Mouse (Mus musculus): ENCODE results near the gene Unkl. TPM values are rescaled to one million over a fixed set of nuclear protein-coding genes. Genes with fewer than 3 reads are reported as not detected.

Unkl gene
- 19.9 and 21.1 TPM in 2 replicates for polyA plus RNA-seq (2012; rRNA removed)

GRCm38 (mm10) chr17:25188150-25189031, at the start of gene Unkl:
Gene Unkl (plus strand): TSS chr17:25188397.

DNA sequence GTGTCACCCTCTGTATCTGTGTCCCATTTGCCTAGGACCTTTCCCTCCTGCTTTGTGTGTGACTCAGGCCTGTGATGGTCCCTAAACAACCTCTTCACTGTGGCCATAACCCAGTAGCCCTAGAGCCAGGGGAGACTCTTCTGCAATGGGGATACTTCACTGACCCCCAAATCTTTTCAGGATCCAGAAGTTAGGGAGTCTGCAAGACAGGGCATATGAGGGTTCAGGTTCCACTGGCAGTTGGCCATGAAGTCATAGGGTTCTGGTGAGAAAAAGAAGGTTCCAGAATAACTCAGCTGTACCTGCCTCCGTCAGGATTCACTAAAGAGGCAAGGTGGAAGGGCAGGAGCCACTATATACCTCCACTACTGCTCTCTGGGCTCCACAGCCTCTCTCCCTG, 26.0 kb upstream of the Unkl start, which contains the start of gene Ccdc154:
TSS of gene Ccdc154 (plus strand) at position 301 of the 400 bp plus-strand sequence.

DNA sequence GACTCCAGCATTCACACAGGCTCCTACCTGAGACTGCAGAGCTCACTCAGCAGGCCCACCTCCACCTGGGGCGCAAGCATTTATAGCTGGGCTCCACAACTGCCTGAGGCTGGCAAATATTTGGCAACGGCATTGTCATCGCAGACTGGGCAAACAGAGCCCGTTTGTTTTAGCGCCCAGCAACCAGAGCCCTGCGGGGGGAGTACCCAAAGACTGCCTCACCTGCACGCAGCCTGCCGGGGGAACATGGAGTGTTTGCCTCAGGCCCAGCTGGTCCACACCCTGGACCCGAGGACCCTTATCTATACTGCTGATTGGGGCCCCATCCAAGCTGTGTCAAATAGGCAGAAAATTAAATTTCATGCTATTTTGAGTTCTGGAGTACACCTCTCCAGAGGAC, 12.8 kb upstream of the Unkl start, which contains the start of gene Gm38655:
TSS of gene Gm38655 (minus strand) at position 61 of the 400 bp plus-strand sequence.

DNA sequence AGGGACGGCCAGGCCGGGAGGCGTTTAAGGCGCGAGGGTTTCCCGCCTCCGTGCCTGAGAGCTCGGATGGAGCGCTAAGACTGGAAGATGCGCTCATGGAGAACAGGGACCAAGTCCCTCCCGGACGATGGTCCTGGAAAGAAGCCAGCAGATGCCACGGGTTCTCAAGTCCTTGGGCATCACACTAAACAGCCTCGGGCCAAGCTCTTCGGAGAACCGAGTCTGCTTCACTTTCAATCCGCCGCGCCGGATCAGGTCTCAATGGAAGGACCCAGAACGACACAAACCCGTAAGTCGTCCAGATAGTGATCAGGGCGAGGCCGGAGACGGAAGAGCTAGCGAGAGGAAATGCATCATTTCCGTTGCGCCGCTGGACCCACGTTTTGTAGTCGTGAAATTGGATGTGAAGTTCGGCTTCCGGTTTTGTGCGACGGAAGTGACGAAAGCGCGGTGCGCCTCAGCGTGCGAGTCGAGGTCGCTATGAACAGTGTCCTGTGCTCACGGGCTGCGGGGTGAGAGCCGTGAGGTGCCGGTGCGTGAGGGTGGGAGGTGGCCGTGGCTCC, 4.0 kb upstream of the Unkl start, which contains the start of gene BC003965:
TSS of gene BC003965 (plus strand) at position 426 of the 563 bp plus-strand sequence.

GRCm38 (mm10) chr17:25239695-25240636, 51.8 kb downstream of the Unkl start, which contains the start of the genes Gnptg and Tsr3:
Gene Gnptg (minus strand): TSS chr17:25240124.
Gene Tsr3 (plus strand): TSS chr17:25240170.

DNA sequence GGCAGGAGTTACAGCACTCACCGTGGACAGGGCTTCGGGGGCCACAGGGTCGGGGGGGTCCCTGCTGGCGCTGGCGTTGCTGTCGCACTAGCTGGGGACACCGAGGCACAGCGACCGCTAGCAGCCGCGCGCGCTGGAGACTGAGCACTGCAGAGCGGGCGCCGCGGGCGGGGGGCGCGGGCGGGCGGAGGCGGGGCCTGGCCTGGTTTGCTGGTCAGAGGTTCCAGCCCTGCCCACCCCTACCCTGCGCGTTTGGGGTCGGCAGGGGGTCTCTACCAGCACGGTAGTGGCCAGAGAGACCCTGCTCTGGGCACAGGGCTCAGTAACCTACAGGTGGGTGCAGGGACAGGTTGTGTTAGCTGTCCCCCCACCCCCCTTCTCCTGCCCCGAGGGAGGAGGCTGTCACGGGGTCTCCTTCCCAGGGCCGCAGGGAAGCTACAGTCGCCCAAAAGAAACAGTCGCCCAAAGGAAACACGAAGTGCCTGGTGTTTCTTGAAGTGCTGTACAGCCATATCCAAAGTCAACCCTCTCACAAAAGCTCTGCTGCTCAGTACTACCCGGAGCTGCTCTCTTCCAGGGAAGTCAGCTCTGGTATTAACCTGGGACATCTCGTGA, 68.0 kb downstream of the Unkl start, which contains the start of gene Baiap3:
TSS of gene Baiap3 (minus strand) at position 225 of the 615 bp plus-strand sequence.

DNA sequence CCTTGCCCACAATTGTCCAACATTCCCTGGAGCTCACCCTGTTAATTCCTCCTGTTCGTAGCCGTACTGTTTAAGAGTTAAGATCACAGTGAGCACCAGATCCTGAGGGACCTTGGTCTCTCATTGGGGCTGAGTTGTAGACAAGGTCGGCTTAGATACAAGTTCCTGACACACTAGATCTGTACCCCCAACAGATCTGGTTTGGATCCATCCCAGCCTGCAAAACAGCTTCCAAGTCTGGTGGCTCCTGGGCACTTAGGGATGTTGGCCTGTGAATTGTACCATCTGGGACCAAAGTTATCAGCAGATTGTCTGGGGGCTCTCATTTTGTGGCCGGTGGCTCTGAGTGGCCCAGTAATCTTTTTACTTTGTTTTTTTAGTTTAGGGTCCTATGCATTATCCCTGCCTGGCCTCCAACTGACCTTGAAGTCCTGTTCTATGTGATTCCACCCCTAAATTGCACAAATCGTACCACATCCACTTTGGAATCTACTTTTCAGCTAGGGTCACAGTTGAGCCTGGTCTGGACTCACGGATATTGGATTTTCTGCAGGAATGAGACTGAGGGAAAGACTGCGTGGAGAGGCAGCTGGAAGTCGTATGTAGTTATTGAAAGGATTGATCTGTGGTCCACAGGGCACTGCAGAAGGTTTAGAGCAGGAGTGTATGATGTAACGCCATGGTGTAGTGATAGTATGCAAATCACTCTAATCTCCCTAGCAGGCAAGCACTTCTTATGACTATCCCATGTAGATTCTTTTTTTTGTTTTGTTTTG, 86.6 kb downstream of the Unkl start, which contains the start of gene Ube2i:
TSS of gene Ube2i (minus strand) at position 52 of the 776 bp plus-strand sequence.

Other genes starting within 250 kb of the Unkl start
- gene Jpt2, start 227.7 kb upstream of the Unkl start, polyA plus RNA-seq (2012; rRNA removed) = 72.1 and 74.9 TPM in 2 replicates
- 31.5 and 32.5 TPM in 2 replicates for gene Cramp1l, start 172.6 kb upstream of the Unkl start, polyA plus RNA-seq (2012; rRNA removed)
- gene Ift140, start 172.3 kb upstream of the Unkl start, polyA plus RNA-seq (2012; rRNA removed) = 21.0 and 22.9 TPM in 2 replicates
- 7.2 and 7.5 TPM in 2 replicates for gene Tmem204, start 104.8 kb upstream of the Unkl start, polyA plus RNA-seq (2012; rRNA removed)
- 35.8 and 39.1 TPM in 2 replicates for gene Telo2, start 72.4 kb upstream of the Unkl start, polyA plus RNA-seq (2012; rRNA removed)
- 0.21 TPM in 1 of 2 replicates, not detected in the other for gene Ptx4, start 67.6 kb upstream of the Unkl start, polyA plus RNA-seq (2012; rRNA removed)
- gene Clcn7, start 55.0 kb upstream of the Unkl start, polyA plus RNA-seq (2012; rRNA removed) = 37.8 and 40.8 TPM in 2 replicates
- gene Ccdc154, start 25.9 kb upstream of the Unkl start, polyA plus RNA-seq (2012; rRNA removed) = not detected in 2 replicates
- gene Gm38655, start 12.9 kb upstream of the Unkl start, polyA plus RNA-seq (2012; rRNA removed) = not detected in 2 replicates
- 28.0 and 28.7 TPM in 2 replicates for gene BC003965, start 3.8 kb upstream of the Unkl start, polyA plus RNA-seq (2012; rRNA removed)
- gene Gnptg, start 51.7 kb downstream of the Unkl start, polyA plus RNA-seq (2012; rRNA removed) = 81.6 and 84.9 TPM in 2 replicates
- 49.1 and 51.0 TPM in 2 replicates for gene Tsr3, start 51.8 kb downstream of the Unkl start, polyA plus RNA-seq (2012; rRNA removed)
- 13.0 and 13.9 TPM in 2 replicates for gene Baiap3, start 68.0 kb downstream of the Unkl start, polyA plus RNA-seq (2012; rRNA removed)
- 519 and 596 TPM in 2 replicates for gene Ube2i, start 86.2 kb downstream of the Unkl start, polyA plus RNA-seq (2012; rRNA removed)
- 0.34 TPM in 1 of 2 replicates, not detected in the other for gene Prss34, start 110.0 kb downstream of the Unkl start, polyA plus RNA-seq (2012; rRNA removed)
- gene Prss28, start 120.2 kb downstream of the Unkl start, polyA plus RNA-seq (2012; rRNA removed) = not detected in 2 replicates
- not detected in 2 replicates for gene Prss29, start 130.3 kb downstream of the Unkl start, polyA plus RNA-seq (2012; rRNA removed)
- gene Tpsab1, start 157.2 kb downstream of the Unkl start, polyA plus RNA-seq (2012; rRNA removed) = 0.11 TPM in 1 of 2 replicates, not detected in the other
- 0.64 and 1.6 TPM in 2 replicates for gene Tpsb2, start 177.9 kb downstream of the Unkl start, polyA plus RNA-seq (2012; rRNA removed)
- 0.21 and 0.76 TPM in 2 replicates for gene Tpsg1, start 180.9 kb downstream of the Unkl start, polyA plus RNA-seq (2012; rRNA removed)
- gene Cacna1h, start 245.4 kb downstream of the Unkl start, polyA plus RNA-seq (2012; rRNA removed) = 101 TPM in 2 replicates

Measured in central nervous system, embryonic 14 days (tissue).